Mouse (Mus musculus) ES-E14 (cell line): ENCODE data around the gene AI413582. TPM values are rescaled to one million over a fixed set of nuclear protein-coding genes. Genes with fewer than 3 reads are reported as not detected.

Experiments used
- DNase-seq: peaks from one replicate; pipeline ENCODE4 v3.0.0-alpha.2; 2013; ENCODE audit warnings: low read depth, low spot score
- H3K27ac ChIP-seq: 2 replicates; pipeline ENCODE4 v1.5.1; 2012; ENCODE audit warnings: low read depth, mild to moderate bottlenecking, low read length, moderate library complexity, mixed read lengths; ENCODE audit not compliant: poor library complexity, insufficient read depth, severe bottlenecking
- H3K36me3 ChIP-seq: 2 replicates; pipeline ENCODE4 v1.6.1; 2012; ENCODE audit warnings: mild to moderate bottlenecking, low read length, moderate library complexity, mixed read lengths; ENCODE audit not compliant: control insufficient read depth, poor library complexity, insufficient read depth, severe bottlenecking
- H3K4me1 ChIP-seq, 2 experiments: fragments of 150-350 bp in 1 of 2; sonication (generic) in 1 of 2; 2 replicates each; pipeline ENCODE4 v1.6.1; 2012; ENCODE audit warnings: low read length in 2 of 2, mild to moderate bottlenecking in 1 of 2, mixed read lengths in 1 of 2; ENCODE audit not compliant: control insufficient read depth in 2 of 2, insufficient read depth in 2 of 2, poor library complexity in 1 of 2
- H3K4me3 ChIP-seq, 2 experiments: fragments of 150-350 bp in 1 of 2; sonication (generic) in 1 of 2; 2 replicates each; pipeline ENCODE4 v1.5.1; 2012; ENCODE audit warnings: low read length in 2 of 2, low read depth in 1 of 2, mild to moderate bottlenecking in 1 of 2, mixed read lengths in 1 of 2; ENCODE audit not compliant: insufficient read depth in 1 of 2, poor library complexity in 1 of 2, severe bottlenecking in 1 of 2
- H3K9ac ChIP-seq: 2 replicates; pipeline ENCODE4 v1.6.1; 2012; ENCODE audit warnings: low read depth, mild to moderate bottlenecking, low read length, mixed read lengths; ENCODE audit not compliant: poor library complexity, insufficient read depth, severe bottlenecking
- H3K9me3 ChIP-seq: fragments of 150-350 bp; sonication (generic); 2 replicates; pipeline ENCODE4 v1.6.1; 2012; ENCODE audit warnings: low read depth, mild to moderate bottlenecking, low read length; ENCODE audit not compliant: control insufficient read depth, insufficient read depth
- CHD2 ChIP-seq: IDR thresholded peaks from 2 replicates; pipeline ENCODE4 v1.6.1; 2014; ENCODE audit warnings: mild to moderate bottlenecking, low read depth, low read length, inconsistent platforms
- HCFC1 ChIP-seq: IDR thresholded peaks from 2 replicates; pipeline ENCODE4 v1.6.1; 2012; ENCODE audit warnings: low read length, inconsistent platforms, borderline replicate concordance; ENCODE audit not compliant: insufficient read depth
- MAFK ChIP-seq: IDR thresholded peaks from 2 replicates; pipeline ENCODE4 v1.6.1; 2014; ENCODE audit warnings: mild to moderate bottlenecking, low read depth, low read length, inconsistent platforms; ENCODE audit not compliant: insufficient read depth
- ZC3H11A ChIP-seq: IDR thresholded peaks from 2 replicates; pipeline ENCODE4 v1.6.1; 2012; ENCODE audit warnings: low read depth, mild to moderate bottlenecking, inconsistent platforms, low read length, borderline replicate concordance
- ZNF384 ChIP-seq: IDR thresholded peaks from 2 replicates; pipeline ENCODE4 v1.6.1; 2012; ENCODE audit warnings: low read depth, low read length, inconsistent platforms
- in situ Hi-C, 2 experiments: fragments of 600-800 bp; cut with MboI; formaldehyde crosslinking; loops; one replicate each; pipeline ENCODE4 v1.15.1; 2025; ENCODE audit warnings: low sequenced_read_pairs in 2 of 2, inconsistent platforms in 1 of 2; ENCODE audit not compliant: unreplicated experiment in 2 of 2
- total RNA-seq: library from RNA; depleted of rRNA; stranded (reverse); fragments of 300-350 nt; gene quantifications from 2 replicates; pipeline ENCODE4 v1.2.3, GENCODE M21; 2012

Gene AI413582
- total RNA-seq, 1 experiment = 9.2 TPM

DNA sequence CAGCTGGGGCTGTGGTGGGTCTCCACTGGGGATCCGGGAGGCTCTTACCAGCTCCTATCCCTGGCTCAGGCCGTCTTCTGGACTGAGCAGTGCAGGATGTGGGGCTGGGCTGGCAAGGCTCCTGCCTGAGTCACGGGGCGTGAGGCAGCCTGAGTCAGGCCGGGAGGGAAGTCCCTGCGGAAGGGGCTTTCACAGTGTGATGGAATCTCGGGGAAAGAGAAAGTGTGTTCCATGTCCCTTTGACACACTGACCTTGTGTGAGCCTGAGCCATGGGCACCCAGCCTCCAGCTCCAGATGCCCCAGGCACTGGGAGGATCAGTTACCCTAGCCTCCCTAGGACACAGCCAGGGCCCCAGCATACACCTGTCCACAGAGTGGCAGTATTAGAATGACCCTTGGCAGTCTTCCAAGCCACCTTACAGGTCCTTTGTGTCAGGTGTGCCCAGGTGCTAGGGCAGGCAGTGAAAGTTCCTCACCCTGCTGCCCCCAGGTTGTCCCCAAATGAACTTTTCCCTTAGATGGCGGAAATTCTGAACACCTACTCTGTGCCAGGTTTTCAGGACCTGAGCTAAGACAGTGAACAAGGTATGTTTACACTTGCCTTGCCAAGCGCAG is 18.2 kb downstream of the AI413582 start:
- TF ChIP-seq HCFC1 (no peak), ZNF384 (no peak), MAFK (no peak), CHD2 (no peak), ZC3H11A (no peak)
- Histone ChIP-seq H3K9me3 (no peaks in the 10 kb centered on the region), H3K4me1 (peaks cover 2 to 31% of the 10 kb centered on the region in 2 experiments; a peak in 3 of 4 replicates), H3K4me3 (no peak overlapping the region), H3K9ac (no peak overlapping the region), H3K36me3 (no peaks in the 10 kb centered on the region), H3K27ac (no peak overlapping the region)
- in situ Hi-C loops = no loop called here
- DNase-seq = no peak

DNA sequence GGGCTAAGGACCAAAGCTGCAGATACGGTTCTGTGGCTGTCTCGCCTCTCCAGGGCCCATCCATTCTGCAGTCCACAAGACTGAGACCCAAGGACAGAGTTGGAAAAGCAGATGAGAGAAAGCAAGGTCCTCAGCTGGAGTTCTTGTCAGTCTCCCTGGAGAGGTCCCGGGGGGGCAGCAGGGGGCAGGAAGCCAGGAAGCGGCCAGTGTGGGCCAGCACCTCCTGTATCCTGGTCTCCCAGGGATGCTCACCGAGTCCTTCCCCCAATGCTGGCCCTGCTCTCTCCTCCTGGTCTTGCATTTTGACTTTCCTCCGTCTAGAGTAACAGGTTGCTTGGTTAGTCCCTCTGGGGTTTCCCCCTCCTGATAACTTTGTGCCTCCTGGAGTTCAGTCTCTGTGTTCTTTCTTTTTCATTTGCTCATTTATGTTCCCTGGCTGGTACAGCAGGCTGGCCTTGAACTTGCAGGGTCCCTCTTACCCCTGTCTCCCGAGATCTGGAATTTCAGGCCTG is 18.9 kb downstream of the AI413582 start:
- no peak for DNase-seq
- H3K9ac ChIP-seq = no peak overlapping the region
- H3K36me3 ChIP-seq = no peaks in the 10 kb centered on the region
- H3K9me3 ChIP-seq = no peaks in the 10 kb centered on the region
- no peak for TF ChIP-seq MAFK
- no peak for TF ChIP-seq ZC3H11A
- TF ChIP-seq ZNF384 = no peak
- no peak for TF ChIP-seq CHD2
- no peak for TF ChIP-seq HCFC1
- H3K4me3 ChIP-seq = no peak overlapping the region
- peaks cover under 1 to 29% of the 10 kb centered on the region in 2 experiments; a peak in 3 of 4 replicates for H3K4me1 ChIP-seq
- in situ Hi-C loops = no loop called here
- H3K27ac ChIP-seq = no peak overlapping the region

- no peak overlapping the region for H3K4me3 ChIP-seq
- no peak overlapping the region for H3K9ac ChIP-seq
- no peaks in the 10 kb centered on the region for H3K9me3 ChIP-seq
- no peak for DNase-seq
- H3K4me1 ChIP-seq = peaks cover 0 to 27% of the 10 kb centered on the region in 2 experiments; a peak in 2 of 4 replicates
- no peaks in the 10 kb centered on the region for H3K36me3 ChIP-seq
- no peak overlapping the region for H3K27ac ChIP-seq
- TF ChIP-seq ZC3H11A (no peak), HCFC1 (no peak), ZNF384 (no peak), CHD2 (no peak), MAFK (no peak)
- in situ Hi-C loops = no loop called here
These were observed 19.6 kb downstream of the AI413582 start for GRCm38 (mm10) chr17:27545991-27546390.

GRCm38 (mm10) chr17:27544551-27544950 is 21.0 kb downstream of the AI413582 start:
- in situ Hi-C loops = no loop called here
- no peak overlapping the region for H3K27ac ChIP-seq
- H3K4me3 ChIP-seq = no peak overlapping the region
- H3K9me3 ChIP-seq = no peaks in the 10 kb centered on the region
- no peak overlapping the region for H3K9ac ChIP-seq
- DNase-seq = no peak
- H3K4me1 ChIP-seq = peaks cover 0 to 24% of the 10 kb centered on the region in 2 experiments; a peak in 2 of 4 replicates
- no peaks in the 10 kb centered on the region for H3K36me3 ChIP-seq
- no peak for TF ChIP-seq ZNF384
- TF ChIP-seq HCFC1 = no peak
- TF ChIP-seq MAFK = no peak
- TF ChIP-seq ZC3H11A = no peak
- no peak for TF ChIP-seq CHD2
